Mouse (Mus musculus): ENCODE results near the gene Olfr1297. TPM values are rescaled to one million over a fixed set of nuclear protein-coding genes. Genes with fewer than 3 reads are reported as not detected.

Olfr1297 gene
- polyA plus RNA-seq (2012; rRNA removed; ENCODE audit: low replicate concordance), result not detected in 2 replicates

DNA sequence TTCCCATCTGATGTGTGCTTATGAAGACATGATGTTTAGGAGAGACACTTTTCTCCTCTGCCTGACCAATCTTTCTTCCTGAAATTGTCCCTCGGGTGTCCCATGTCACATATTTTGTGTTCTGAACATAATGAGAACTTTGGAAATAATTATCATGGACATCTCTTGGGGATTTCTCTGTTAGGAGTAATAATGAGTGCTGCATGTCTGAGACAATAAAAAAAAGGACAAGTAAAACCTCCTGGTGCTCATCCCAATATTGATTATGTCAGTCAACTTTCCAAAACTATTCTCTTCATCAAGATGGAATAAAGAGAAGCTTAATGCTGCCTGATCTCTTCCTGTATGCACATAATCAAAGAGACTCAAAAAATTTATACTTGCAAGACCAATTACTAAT is at the start of gene Olfr1297:
TSS of gene Olfr1297 (minus strand) at position 101 of the 400 bp plus-strand sequence.

DNA sequence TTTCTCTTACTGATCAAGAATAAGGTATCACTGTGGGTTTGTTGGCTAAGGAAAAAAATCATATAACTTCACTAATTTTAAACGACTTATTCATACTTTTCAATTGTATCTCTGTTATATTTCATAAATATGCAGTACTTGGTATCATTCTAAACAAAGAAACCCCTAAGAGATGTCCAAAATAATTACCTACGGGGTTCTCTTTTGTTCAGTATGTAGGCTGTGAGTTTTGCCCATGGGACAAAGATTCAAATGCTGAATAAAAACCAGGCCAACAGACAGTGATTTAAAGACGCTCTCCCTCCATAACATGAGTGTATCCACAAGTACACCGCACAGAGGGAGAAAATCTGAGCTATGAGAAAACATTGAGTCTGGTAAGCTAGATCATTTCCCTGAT is 34.8 kb upstream of the Olfr1297 start, which contains the start of gene Olfr1299:
TSS of gene Olfr1299 (plus strand) at position 301 of the 400 bp plus-strand sequence.

DNA sequence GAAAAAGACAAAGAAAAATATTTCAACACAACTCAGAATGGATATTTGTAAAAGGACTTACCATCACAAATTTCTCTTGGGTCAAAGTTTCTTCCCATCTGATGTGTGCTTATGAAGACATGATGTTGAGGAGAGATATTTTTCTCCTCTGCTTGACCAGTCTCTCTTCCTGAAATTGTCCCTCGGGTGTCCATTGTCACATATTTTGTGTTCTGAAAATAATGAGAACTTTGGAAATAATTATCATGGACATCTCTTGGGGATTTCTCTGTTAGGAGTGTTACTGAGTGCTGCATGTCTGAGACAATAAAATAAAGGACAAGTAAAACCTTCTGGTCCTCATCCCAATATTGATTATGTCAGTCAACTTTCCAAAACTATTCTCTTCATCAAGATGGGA is 22.8 kb upstream of the Olfr1297 start, which contains the start of gene Olfr1298:
TSS of gene Olfr1298 (minus strand) at position 101 of the 400 bp plus-strand sequence.

DNA sequence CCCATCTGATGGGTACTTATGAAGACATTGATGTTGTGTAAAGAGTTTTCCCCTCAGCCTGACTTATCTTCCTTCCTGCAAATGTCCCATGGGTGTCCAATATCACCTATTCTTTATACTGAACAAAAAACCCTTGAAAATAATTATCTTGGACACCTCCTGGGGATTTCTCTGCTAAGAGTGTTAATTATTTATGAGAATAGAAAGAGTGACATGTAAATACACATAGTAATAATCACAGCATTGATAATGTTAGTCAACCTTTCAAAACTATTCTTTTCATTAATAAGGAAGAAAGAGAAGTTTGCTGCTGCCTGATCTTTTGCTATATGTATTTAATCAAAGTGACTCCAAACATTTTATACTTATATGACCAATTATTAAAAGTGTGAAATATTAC is 56.7 kb downstream of the Olfr1297 start, which contains the start of gene Olfr1295:
TSS of gene Olfr1295 (minus strand) at position 101 of the 400 bp plus-strand sequence.

Other genes starting within 250 kb of the Olfr1297 start
- not detected in 2 replicates for gene Olfr1286, start 203.4 kb downstream of the Olfr1297 start, polyA plus RNA-seq (2012; rRNA removed; ENCODE audit: low replicate concordance)
- gene Olfr1287, start 177.4 kb downstream of the Olfr1297 start, polyA plus RNA-seq (2012; rRNA removed; ENCODE audit: low replicate concordance), result not detected in 2 replicates
- not detected in 2 replicates for gene Olfr1288, start 152.4 kb downstream of the Olfr1297 start, polyA plus RNA-seq (2012; rRNA removed; ENCODE audit: low replicate concordance)
- gene Olfr1289, start 145.7 kb downstream of the Olfr1297 start, polyA plus RNA-seq (2012; rRNA removed; ENCODE audit: low replicate concordance), result not detected in 2 replicates
- not detected in 2 replicates for gene Olfr1290, start 132.7 kb downstream of the Olfr1297 start, polyA plus RNA-seq (2012; rRNA removed; ENCODE audit: low replicate concordance)
- gene Olfr1291-ps1, start 129.3 kb downstream of the Olfr1297 start, polyA plus RNA-seq (2012; rRNA removed; ENCODE audit: low replicate concordance), result not detected in 2 replicates
- not detected in 2 replicates for gene Olfr1293-ps, start 101.3 kb downstream of the Olfr1297 start, polyA plus RNA-seq (2012; rRNA removed; ENCODE audit: low replicate concordance)
- not detected in 2 replicates for gene Olfr1294, start 86.2 kb downstream of the Olfr1297 start, polyA plus RNA-seq (2012; rRNA removed; ENCODE audit: low replicate concordance)
- not detected in 2 replicates for gene Olfr1295, start 56.8 kb downstream of the Olfr1297 start, polyA plus RNA-seq (2012; rRNA removed; ENCODE audit: low replicate concordance)
- not detected in 2 replicates for gene Olfr1298, start 22.7 kb upstream of the Olfr1297 start, polyA plus RNA-seq (2012; rRNA removed; ENCODE audit: low replicate concordance)
- gene Olfr1299, start 34.9 kb upstream of the Olfr1297 start, polyA plus RNA-seq (2012; rRNA removed; ENCODE audit: low replicate concordance), result not detected in 2 replicates
- gene Olfr1301, start 124.5 kb upstream of the Olfr1297 start, polyA plus RNA-seq (2012; rRNA removed; ENCODE audit: low replicate concordance), result not detected in 2 replicates
- gene Olfr1302, start 150.9 kb upstream of the Olfr1297 start, polyA plus RNA-seq (2012; rRNA removed; ENCODE audit: low replicate concordance), result not detected in 2 replicates
- gene Olfr1303, start 193.8 kb upstream of the Olfr1297 start, polyA plus RNA-seq (2012; rRNA removed; ENCODE audit: low replicate concordance), result not detected in 2 replicates